Mouse (Mus musculus) 3T3-L1 (cell line): ENCODE data around the gene Mdm2.

Experiments
- DNase-seq: peaks from one replicate; pipeline ENCODE4 v3.0.0-alpha.2; 2015; ENCODE audit warnings: low read depth, low spot score

Mdm2 gene

GRCm38 (mm10) chr10:117670791-117671190, 39.8 kb downstream of the Mdm2 start:
- DNase-seq: peak; percentile 91

GRCm38 (mm10) chr10:117670092-117670491, 40.5 kb downstream of the Mdm2 start:
- DNase-seq: peak; percentile 91

GRCm38 (mm10) chr10:117669449-117670090, 41.0 kb downstream of the Mdm2 start:
- DNase-seq: peak; percentile 91

- peak; percentile 92 for DNase-seq
These were observed 41.8 kb downstream of the Mdm2 start for GRCm38 (mm10) chr10:117668546-117669300.

- peak; percentile 92 for DNase-seq
These were observed 42.7 kb downstream of the Mdm2 start for GRCm38 (mm10) chr10:117667663-117668507.

- peak; percentile 92 for DNase-seq
These were observed 43.5 kb downstream of the Mdm2 start for GRCm38 (mm10) chr10:117666947-117667630.

GRCm38 (mm10) chr10:117666361-117666760, 44.2 kb downstream of the Mdm2 start:
- peak; percentile 94 for DNase-seq

- peak; percentile 94 for DNase-seq
These were observed 44.9 kb downstream of the Mdm2 start for GRCm38 (mm10) chr10:117665376-117666275.

GRCm38 (mm10) chr10:117664926-117665209, 45.7 kb downstream of the Mdm2 start:
- no peak for DNase-seq

GRCm38 (mm10) chr10:117664208-117664925, 46.2 kb downstream of the Mdm2 start:
- DNase-seq: peak; percentile 93

- DNase-seq: no peak
These were observed 46.7 kb downstream of the Mdm2 start for GRCm38 (mm10) chr10:117663865-117664200.

GRCm38 (mm10) chr10:117663056-117663864, 47.3 kb downstream of the Mdm2 start:
- no peak for DNase-seq

GRCm38 (mm10) chr10:117662316-117663055, 48.1 kb downstream of the Mdm2 start:
- DNase-seq: peak; percentile 92

- DNase-seq: no peak
These were observed 50.7 kb downstream of the Mdm2 start for GRCm38 (mm10) chr10:117659819-117660218.

GRCm38 (mm10) chr10:117659430-117659813, 51.1 kb downstream of the Mdm2 start:
- peak; percentile 92 for DNase-seq

GRCm38 (mm10) chr10:117658522-117659429, 51.8 kb downstream of the Mdm2 start:
- DNase-seq: peak; percentile 92

GRCm38 (mm10) chr10:117657659-117658306, 52.8 kb downstream of the Mdm2 start:
- peak; percentile 92 for DNase-seq
